Mouse (Mus musculus) embryo, embryonic 10.5 days (tissue): ENCODE measurements around the gene Zfp786.
"Not testable (repeated sequence)": the region's sequence is repeated elsewhere in the genome, so short reads cannot be mapped to it uniquely, and the experiment has no call there.

Experiments
- DNase-seq: peaks from one replicate; pipeline ENCODE4 v3.0.0-alpha.2; 2015; ENCODE audit warnings: low spot score

Gene Zfp786

GRCm38 (mm10) chr6:47781091-47781968 is 49.3 kb downstream of the Zfp786 start:
- DNase-seq = peak; percentile 85

- DNase-seq = peak; percentile 58
Observed at GRCm38 (mm10) chr6:47780576-47781013, 50.1 kb downstream of the Zfp786 start.

GRCm38 (mm10) chr6:47771760-47772159 is 58.9 kb downstream of the Zfp786 start:
- DNase-seq = not testable (repeated sequence)

DNA sequence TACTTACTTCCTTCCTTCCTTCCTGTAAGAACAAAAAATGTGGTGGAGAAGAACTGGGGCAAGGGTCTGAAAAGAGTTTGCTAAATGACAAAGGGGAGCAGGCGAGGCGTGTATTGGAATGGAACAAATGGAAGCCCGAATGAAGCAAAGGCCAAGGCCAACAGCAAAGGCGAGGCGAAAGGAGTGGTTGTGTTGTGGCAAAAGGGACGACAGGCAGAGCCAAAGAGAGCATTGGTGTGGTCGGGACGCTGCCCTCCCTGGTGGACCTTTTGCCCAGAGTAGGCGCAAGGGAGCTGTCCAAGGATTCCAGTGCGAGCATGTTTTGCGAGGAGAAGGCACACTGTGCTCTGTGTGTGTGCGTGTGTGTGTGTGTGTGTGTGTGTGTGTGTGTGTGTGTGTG is 59.6 kb downstream of the Zfp786 start:
- DNase-seq = not testable (repeated sequence)

- not testable (repeated sequence) for DNase-seq
Observed at GRCm38 (mm10) chr6:47769861-47770260, 60.8 kb downstream of the Zfp786 start.
